Mouse (Mus musculus) kidney, postnatal 14 days (tissue): ENCODE results near the gene Nup98.

Experiments
- DNase-seq: peaks from one replicate; pipeline ENCODE4 v3.0.0; 2022; ENCODE audit warnings: mixed read lengths

The Nup98 gene

GRCm38 (mm10) chr7:102116579-102117331 is 93.2 kb downstream of the Nup98 start, which contains the start of gene Chrna10:
Gene Chrna10, minus strand, starts transcription at chr7:102116828.
- DNase-seq: no peak

DNA sequence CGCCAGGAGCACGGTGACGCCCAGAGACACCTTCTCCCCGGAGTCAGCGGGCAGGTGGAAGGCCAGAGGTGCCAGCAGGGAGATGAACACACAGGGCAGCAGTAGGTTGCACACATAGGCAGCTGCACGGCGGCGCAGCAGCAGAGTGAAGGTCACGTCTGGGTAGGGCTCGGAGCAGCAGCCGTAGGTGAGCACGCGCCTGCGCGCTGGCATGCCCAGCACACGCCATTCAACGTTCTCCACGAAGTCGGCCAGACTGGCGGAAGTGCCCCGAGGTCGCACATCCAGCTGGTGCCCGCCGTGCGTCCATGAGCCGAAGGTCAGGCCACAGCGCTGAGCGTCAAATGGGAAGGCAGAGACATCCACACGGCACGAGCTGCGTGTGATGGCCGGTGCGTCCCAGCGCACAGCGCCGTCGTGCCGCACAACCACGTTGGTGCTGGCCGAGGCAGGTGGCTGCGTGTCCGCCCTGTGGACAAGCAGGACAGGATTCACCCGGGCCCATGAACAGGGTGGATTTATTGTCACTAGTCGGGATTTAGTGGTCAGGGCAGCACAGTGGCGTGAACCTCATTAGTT is 96.7 kb downstream of the Nup98 start:
- no peak for DNase-seq

DNA sequence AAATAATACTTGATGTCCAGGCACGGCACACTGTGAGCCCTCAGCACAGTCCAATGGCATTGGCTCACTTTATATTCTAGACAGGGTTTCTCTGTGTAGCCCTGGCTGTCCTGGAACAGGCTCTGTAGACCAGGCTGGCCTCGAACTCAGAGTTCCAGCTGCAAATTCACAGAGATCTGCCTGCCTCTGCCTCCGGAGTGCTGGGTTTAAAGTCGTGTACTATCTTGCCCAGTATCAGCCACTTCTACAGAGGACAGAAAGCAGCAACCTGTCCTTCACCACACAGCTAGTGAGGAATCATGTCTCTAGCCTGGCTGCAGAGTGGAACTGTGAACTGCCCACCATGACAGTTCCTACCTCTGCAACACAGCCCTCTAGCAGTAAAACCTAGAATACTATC is 100.2 kb downstream of the Nup98 start:
- no peak for DNase-seq

DNA sequence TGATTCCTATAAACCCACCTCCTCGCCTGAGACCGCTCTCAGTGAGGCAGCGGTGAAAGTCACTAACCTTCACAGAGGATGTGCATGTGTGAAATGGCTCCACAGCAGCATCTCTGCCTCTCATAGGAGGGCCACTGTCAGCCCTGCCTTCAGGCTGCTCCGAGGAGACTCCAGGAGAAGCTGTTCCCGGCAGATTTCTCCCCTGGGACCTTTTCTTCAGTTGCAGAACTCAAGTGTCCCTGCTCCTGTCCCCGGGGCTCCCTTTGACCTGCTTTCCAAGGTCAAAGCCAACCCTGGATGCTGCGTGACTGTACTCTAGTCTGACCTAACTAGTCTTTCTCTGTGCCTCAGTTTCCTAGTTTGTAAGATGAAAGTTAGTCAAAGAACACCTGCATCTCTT is 100.8 kb downstream of the Nup98 start, which contains the start of gene Art5:
Art5 (minus strand) TSS at position 319 of the 400 bp plus-strand sequence.
- no peak for DNase-seq

GRCm38 (mm10) chr7:102108206-102108605 is 101.8 kb downstream of the Nup98 start:
- no peak for DNase-seq

- no peak for DNase-seq
These were observed 103.3 kb downstream of the Nup98 start for GRCm38 (mm10) chr7:102106700-102107141.

- no peak for DNase-seq
These were observed 105.8 kb downstream of the Nup98 start for GRCm38 (mm10) chr7:102104126-102104525.

DNA sequence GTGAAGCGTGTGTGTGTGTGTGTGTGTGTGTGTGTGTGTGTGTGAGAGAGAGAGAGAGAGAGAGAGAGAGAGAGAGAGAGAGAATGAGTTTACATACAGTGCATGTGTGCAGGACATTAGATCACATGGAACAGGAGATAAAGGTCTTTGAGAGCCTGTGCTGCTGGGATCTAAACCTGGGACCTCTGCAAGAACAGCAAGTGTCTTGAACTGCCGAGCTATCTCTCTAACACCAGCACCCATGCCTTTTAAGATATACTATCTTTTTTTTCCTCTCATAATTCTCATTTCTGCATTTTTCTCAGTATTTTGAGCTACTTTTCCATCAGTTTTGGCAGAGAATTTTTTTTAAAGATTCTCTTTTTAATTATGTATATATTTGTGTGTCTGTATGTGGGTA is 106.4 kb downstream of the Nup98 start:
- no peak for DNase-seq

DNA sequence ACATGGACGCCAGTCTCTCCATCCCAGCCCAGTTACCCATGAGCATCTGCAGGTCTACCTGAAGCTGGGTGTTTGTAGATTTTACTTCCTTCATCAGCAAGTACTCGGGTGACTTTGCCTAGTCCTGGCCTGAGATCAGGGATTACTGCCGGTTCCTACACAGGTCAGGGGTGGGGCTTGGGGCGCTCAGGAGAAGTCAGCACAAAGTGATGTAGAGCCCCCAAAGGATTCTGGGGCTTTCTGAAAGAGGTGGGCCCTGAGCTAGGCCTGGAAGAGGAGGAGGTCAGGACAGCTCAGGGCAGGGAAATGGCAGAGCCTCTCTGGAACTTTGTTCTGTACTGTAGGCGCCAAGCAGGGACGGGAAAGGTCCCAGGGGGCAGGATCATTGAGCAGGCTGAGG is 107.3 kb downstream of the Nup98 start:
- no peak for DNase-seq

DNA sequence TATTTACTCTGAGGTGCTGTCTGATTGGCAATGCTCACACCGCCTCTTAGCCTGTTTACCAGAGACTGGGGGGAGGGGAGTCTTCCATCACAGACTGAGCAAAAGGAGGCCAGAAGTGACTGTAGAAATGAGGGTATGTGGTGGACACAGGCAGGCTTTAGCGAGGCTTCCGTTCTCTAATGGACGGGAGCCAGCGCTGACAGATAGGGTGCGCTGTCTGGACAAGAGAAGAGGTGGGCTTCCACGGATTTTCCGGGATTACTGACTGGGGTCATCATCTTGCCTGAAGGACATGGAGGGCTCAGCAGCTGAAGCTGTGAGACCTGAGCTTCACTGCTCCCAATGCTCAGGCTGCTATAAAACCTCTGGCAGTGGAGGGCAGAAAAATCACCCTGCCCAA is 107.7 kb downstream of the Nup98 start:
- DNase-seq: no peak

DNA sequence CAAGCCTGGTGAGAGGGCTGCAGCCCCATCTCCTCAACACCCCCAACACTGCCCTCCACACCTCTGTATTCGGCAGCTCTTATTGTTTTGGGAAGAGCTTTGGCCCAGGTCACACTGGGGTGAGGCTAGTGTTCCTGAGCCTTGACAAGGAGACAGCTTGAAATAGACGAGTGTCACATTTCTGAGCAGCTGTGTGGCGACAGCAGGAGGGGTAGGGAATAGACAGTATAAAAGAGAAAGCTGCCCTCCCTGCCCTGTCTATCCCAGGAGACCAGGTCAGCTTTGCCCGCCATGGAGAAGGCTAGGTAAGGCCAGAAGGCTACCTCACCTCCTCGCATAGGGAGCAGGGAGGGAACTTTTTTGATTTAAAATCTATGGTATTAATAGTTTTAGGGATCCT is 108.5 kb downstream of the Nup98 start, which contains the start of gene Art1:
Art1 (plus strand) TSS at position 257 of the 400 bp plus-strand sequence.
- DNase-seq: no peak

DNA sequence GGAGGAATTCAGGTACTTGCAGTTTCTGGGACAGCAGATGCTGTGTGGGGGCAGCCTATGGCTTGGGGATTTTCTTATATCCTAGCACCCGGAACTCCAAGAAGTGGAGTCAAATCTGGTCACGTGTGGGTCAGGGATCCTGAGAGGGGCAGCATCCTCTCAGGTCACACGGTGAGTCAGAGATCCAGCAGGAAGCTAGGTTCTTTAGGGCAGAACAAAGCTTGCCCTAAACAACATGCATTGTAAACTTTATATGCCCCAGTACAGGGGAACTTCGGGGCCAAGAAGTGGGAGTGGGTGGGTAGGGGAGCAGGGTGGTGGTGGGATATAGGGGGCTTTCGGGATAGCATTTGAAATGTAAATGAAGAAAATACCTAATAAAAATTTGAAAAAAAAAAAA is 109.1 kb downstream of the Nup98 start:
- no peak for DNase-seq

GRCm38 (mm10) chr7:102099760-102100661 is 110.0 kb downstream of the Nup98 start:
- peak; percentile 41 for DNase-seq

GRCm38 (mm10) chr7:102087336-102087735 is 122.6 kb downstream of the Nup98 start:
- DNase-seq: no peak

- DNase-seq: no peak
These were observed 125.8 kb downstream of the Nup98 start for GRCm38 (mm10) chr7:102084041-102084696.

- no peak for DNase-seq
These were observed 127.2 kb downstream of the Nup98 start, which contains the start of gene Trpc2 for GRCm38 (mm10) chr7:102082816-102083215. Gene Trpc2, plus strand, starts transcription at chr7:102083116.

GRCm38 (mm10) chr7:102081784-102082183 is 128.2 kb downstream of the Nup98 start:
- DNase-seq: no peak

DNA sequence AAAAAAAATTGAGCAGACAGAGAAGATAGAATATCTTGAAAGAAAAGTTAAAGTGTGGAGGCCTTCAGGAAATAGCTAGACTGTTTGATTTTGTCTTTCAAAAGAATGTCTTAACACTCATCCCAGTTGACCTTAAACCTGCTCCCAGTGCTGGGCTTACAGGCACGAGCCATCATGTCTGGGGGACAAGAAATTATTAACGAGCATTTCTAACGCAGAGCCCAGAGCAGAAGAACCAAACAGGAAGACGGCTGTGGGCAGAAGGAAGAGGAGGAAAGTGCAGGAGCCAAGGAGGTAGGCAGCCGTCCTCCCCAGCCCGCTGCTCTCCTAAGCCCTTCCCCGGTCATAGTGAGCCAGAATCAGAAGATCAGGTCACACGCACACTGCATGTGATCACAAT is 129.7 kb downstream of the Nup98 start:
- no peak for DNase-seq

DNA sequence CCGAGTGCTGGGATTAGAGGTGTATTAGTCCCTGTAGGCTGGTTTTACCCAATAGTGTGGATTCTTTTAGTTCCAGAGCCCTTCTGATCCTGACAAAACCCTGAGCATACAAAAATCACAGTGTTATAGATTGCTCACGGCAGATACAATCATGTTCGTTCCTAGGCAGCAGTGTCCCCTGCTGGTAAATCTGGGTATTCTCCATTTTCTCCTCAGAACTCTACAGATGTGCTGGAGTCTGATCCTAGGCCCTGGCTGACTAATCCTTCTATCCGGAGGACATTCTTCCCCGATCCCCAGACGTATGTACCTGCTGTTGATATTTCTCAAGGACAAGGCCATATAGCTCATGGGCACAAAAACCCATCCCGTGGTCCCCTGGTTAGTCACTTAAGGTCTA is 131.5 kb downstream of the Nup98 start:
- peak; percentile 41 for DNase-seq

- DNase-seq: no peak
These were observed 133.2 kb downstream of the Nup98 start for GRCm38 (mm10) chr7:102076714-102077296.
